Mouse (Mus musculus): ENCODE measurements at regions not wholly inside any gene's neighbourhood (a gene's known extent, or its start where the extent isn't known, plus 50 kb on each side); places are given as distances from the start of the nearest gene placed in this dataset.

GRCm38 (mm10) chr2:171677128-171677527 is 366.1 kb downstream of the Cbln4 start:
- H3K27me3 ChIP-seq (ENCODE audit: control insufficient read depth, insufficient read depth, low read length): no peaks in the 10 kb centered on the region
- H3K9me3 ChIP-seq (ENCODE audit: control insufficient read depth, low read length): no peaks in the 10 kb centered on the region; the same call in 1 of the 2 replicates
- H3K4me1 ChIP-seq (replicated peaks; ENCODE audit: control insufficient read depth in 2 of 2, insufficient read depth in 2 of 2, low read length in 1 of 2): no peaks in the 10 kb centered on the region
- no peak overlapping the region for H3K4me2 ChIP-seq (ENCODE audit: low read depth)
- TF ChIP-seq EP300 (IDR thresholded peaks at IDR 0.05; ENCODE audit: low read depth) (no peak), CTCF (IDR thresholded peaks at IDR 0.05; ENCODE audit: low read depth) (no peak)
- H3K4me3 ChIP-seq (ENCODE audit: insufficient read depth in 1 of 2, low read depth in 2 of 2, low read length in 2 of 2): no peak overlapping the region
- no peak overlapping the region for H3K27ac ChIP-seq
- WGBS (ENCODE audit: insufficient replicate concordance): 69% methylated on average over 7 of the region's 7 CpGs
- DNase-seq (ENCODE audit: low read depth in 3 of 3, low spot score in 3 of 3): no peak
- no peak overlapping the region for H3K9ac ChIP-seq (replicated peaks)
- H3K36me3 ChIP-seq (replicated peaks; ENCODE audit: control insufficient read depth, insufficient read depth, low read depth): no peaks in the 10 kb centered on the region
- no peak for ATAC-seq (ENCODE audit: insufficient read depth)

GRCm38 (mm10) chr2:171676083-171676482 is 367.2 kb downstream of the Cbln4 start:
- Histone ChIP-seq H3K4me2 (ENCODE audit: low read depth) (no peak overlapping the region), H3K27me3 (ENCODE audit: control insufficient read depth, insufficient read depth, low read length) (no peaks in the 10 kb centered on the region)

DNA sequence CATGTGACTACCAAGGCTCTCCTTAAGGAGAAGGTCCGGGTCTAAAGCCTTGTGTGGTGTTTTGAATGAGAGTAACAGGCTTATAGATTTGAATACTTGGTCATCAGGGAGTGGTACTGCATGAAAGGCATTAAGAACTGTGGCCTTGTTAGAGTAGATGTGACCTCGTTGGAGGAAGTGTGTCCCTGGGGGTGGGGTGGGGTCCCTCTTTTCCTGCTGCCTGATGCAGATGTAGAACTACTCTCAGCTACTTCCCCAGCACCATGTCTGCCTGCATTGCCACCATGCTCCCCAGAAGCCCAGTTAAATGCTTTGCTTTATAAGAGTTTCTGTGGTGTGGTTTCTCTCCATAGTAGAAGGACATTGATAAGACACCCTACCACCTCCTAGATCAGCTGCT is 367.9 kb downstream of the Cbln4 start:
- H3K36me3 ChIP-seq (replicated peaks; ENCODE audit: control insufficient read depth, insufficient read depth, low read depth): no peaks in the 10 kb centered on the region
- DNase-seq (ENCODE audit: low read depth in 3 of 3, low spot score in 3 of 3): no peak
- 25% methylated on average over 2 of the region's 2 CpGs for WGBS (ENCODE audit: insufficient replicate concordance)
- no peak overlapping the region for H3K27ac ChIP-seq
- H3K9me3 ChIP-seq (ENCODE audit: control insufficient read depth, low read length): no peaks in the 10 kb centered on the region; the same call in 1 of the 2 replicates
- H3K4me3 ChIP-seq (ENCODE audit: insufficient read depth in 1 of 2, low read depth in 2 of 2, low read length in 2 of 2): no peak overlapping the region
- no peak overlapping the region for H3K9ac ChIP-seq (replicated peaks)
- ATAC-seq (ENCODE audit: insufficient read depth): no peak
- no peaks in the 10 kb centered on the region for H3K27me3 ChIP-seq (ENCODE audit: control insufficient read depth, insufficient read depth, low read length)
- H3K4me2 ChIP-seq (ENCODE audit: low read depth): no peak overlapping the region
- TF ChIP-seq CTCF (IDR thresholded peaks at IDR 0.05; ENCODE audit: low read depth) (no peak), EP300 (IDR thresholded peaks at IDR 0.05; ENCODE audit: low read depth) (no peak)
- H3K4me1 ChIP-seq (replicated peaks; ENCODE audit: control insufficient read depth in 2 of 2, insufficient read depth in 2 of 2, low read length in 1 of 2): no peaks in the 10 kb centered on the region

More at GRCm38 (mm10) chr2:171676083-171676482, 367.2 kb downstream of the Cbln4 start:
- WGBS (ENCODE audit: insufficient replicate concordance): 63% methylated on average over 8 of the region's 8 CpGs
- no peaks in the 10 kb centered on the region; the same call in 1 of the 2 replicates for H3K9me3 ChIP-seq (ENCODE audit: control insufficient read depth, low read length)
- H3K4me1 ChIP-seq (replicated peaks; ENCODE audit: control insufficient read depth in 2 of 2, insufficient read depth in 2 of 2, low read length in 1 of 2): no peaks in the 10 kb centered on the region
- H3K27ac ChIP-seq: no peak overlapping the region
- H3K36me3 ChIP-seq (replicated peaks; ENCODE audit: control insufficient read depth, insufficient read depth, low read depth): no peaks in the 10 kb centered on the region
- no peak overlapping the region for H3K9ac ChIP-seq (replicated peaks)
- no peak overlapping the region for H3K4me3 ChIP-seq (ENCODE audit: insufficient read depth in 1 of 2, low read depth in 2 of 2, low read length in 2 of 2)
- ATAC-seq (ENCODE audit: insufficient read depth): no peak
- TF ChIP-seq EP300 (IDR thresholded peaks at IDR 0.05; ENCODE audit: low read depth): no peak
- TF ChIP-seq CTCF (IDR thresholded peaks at IDR 0.05; ENCODE audit: low read depth): no peak
- no peak for DNase-seq (ENCODE audit: low read depth in 3 of 3, low spot score in 3 of 3)

DNA sequence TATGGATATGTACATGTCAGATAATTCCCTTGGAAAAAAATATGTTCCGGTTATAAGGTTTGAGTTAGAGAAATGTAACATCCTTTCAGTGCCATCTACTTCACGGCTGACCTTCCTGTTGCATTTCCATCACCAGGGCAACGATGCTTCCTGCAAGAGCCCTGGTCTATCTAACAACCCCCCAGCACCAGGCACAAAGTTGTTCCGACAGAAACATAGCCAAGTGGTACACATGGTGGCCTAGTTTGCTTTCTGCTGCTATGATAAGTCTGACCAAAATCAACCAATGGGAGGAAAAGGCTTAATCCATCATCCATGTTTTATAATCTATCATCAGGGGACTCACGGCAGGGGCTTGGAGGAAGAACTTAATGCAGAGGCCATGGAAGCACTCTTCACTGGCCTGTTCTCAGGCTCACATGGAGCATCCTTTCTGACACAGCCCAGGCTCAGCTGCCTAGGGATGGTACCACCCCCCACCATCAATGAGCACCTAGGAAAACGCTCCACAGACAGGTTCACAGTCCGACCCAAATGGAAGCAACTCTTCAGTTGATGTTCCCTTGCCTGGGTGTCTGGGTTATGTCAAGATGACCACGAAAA is 372.2 kb downstream of the Cbln4 start:
- Histone ChIP-seq H3K27me3 (ENCODE audit: control insufficient read depth, insufficient read depth, low read length) (no peaks in the 10 kb centered on the region), H3K36me3 (replicated peaks; ENCODE audit: control insufficient read depth, insufficient read depth, low read depth) (no peaks in the 10 kb centered on the region), H3K4me1 (replicated peaks; ENCODE audit: control insufficient read depth in 2 of 2, insufficient read depth in 2 of 2, low read length in 1 of 2) (no peaks in the 10 kb centered on the region), H3K9ac (replicated peaks) (no peak overlapping the region), H3K9me3 (ENCODE audit: control insufficient read depth, low read length) (no peaks in the 10 kb centered on the region; the same call in 1 of the 2 replicates), H3K4me3 (ENCODE audit: insufficient read depth in 1 of 2, low read depth in 2 of 2, low read length in 2 of 2) (no peak overlapping the region), H3K4me2 (ENCODE audit: low read depth) (no peak overlapping the region), H3K27ac (no peak overlapping the region)
- DNase-seq (ENCODE audit: low read depth in 3 of 3, low spot score in 3 of 3): no peak
- TF ChIP-seq CTCF (IDR thresholded peaks at IDR 0.05; ENCODE audit: low read depth) (no peak), EP300 (IDR thresholded peaks at IDR 0.05; ENCODE audit: low read depth) (no peak)
- 55% methylated on average over 8 of the region's 8 CpGs for WGBS (ENCODE audit: insufficient replicate concordance)
- no peak for ATAC-seq (ENCODE audit: insufficient read depth)

DNA sequence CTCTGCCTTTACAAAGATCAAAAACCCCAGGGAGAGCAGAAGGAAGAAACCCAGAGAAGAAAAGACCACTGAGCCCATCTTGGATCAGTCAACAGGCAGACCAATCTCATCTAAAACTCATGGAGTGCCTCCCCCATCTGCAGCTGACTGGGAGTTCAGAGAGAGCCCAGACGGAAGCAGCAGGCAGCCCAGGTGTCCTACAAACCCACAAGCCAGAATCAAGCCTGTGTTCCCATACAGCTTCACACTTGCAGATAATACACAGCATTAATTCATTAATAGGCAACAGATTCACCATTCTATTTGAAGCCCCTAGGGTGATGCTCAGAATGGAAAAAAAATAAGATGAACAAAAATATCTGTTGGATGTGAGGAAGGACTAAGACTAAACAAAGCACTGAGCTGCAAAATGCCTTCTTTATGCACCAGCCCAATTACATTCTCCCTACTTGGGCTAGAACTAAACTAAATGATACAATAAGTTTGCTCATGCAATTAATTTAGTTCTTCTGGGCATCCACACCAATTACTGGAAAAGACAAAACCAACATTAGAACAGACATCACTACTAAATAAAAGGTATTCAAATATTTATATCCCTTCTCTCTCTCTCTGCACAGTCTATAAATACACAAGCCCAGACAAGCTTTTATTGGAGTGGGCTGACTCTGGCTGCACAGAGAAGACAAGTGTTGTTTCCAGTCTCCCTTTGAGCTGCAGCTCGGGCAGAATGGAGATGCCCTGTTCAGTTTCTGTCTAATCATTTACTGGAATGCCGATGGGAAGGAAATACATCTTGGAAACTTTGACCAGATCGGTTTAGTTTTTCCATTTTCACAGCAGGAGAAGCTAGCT is 374.2 kb downstream of the Cbln4 start:
- ATAC-seq (ENCODE audit: insufficient read depth) (no peak), DNase-seq (ENCODE audit: low read depth in 3 of 3, low spot score in 3 of 3) (no peak)
- WGBS (ENCODE audit: insufficient replicate concordance): 41% methylated on average over 4 of the region's 4 CpGs
- no peaks in the 10 kb centered on the region for H3K27me3 ChIP-seq (ENCODE audit: control insufficient read depth, insufficient read depth, low read length)
- TF ChIP-seq EP300 (IDR thresholded peaks at IDR 0.05; ENCODE audit: low read depth) (no peak), CTCF (IDR thresholded peaks at IDR 0.05; ENCODE audit: low read depth) (no peak)
- H3K4me1 ChIP-seq (replicated peaks; ENCODE audit: control insufficient read depth in 2 of 2, insufficient read depth in 2 of 2, low read length in 1 of 2): no peaks in the 10 kb centered on the region
- H3K4me3 ChIP-seq (ENCODE audit: insufficient read depth in 1 of 2, low read depth in 2 of 2, low read length in 2 of 2): no peak overlapping the region
- no peak overlapping the region for H3K9ac ChIP-seq (replicated peaks)
- no peaks in the 10 kb centered on the region for H3K9me3 ChIP-seq (ENCODE audit: control insufficient read depth, low read length)
- no peak overlapping the region for H3K4me2 ChIP-seq (ENCODE audit: low read depth)
- H3K27ac ChIP-seq: no peak overlapping the region
- H3K36me3 ChIP-seq (replicated peaks; ENCODE audit: control insufficient read depth, insufficient read depth, low read depth): no peaks in the 10 kb centered on the region

All from liver, embryonic 14.5 days (tissue).